Mouse (Mus musculus) myocyte (in vitro differentiated cells): ENCODE data around the gene Cyp4f13.

Experiments used
- CEBPB ChIP-seq: IDR thresholded peaks from 2 replicates; pipeline ENCODE4 v1.6.1; 2011; ENCODE audit warnings: mild to moderate bottlenecking, moderate library complexity; ENCODE audit not compliant: poor library complexity, insufficient read depth, severe bottlenecking
- MAX ChIP-seq: IDR thresholded peaks from one replicate; pipeline ENCODE4 v1.6.1; 2011; ENCODE audit warnings: low read depth, mild to moderate bottlenecking, control low read depth
- POLR2A ChIP-seq: IDR thresholded peaks from one replicate; pipeline ENCODE4 v1.6.1; 2011; ENCODE audit warnings: low read depth, mild to moderate bottlenecking, control low read depth, moderate library complexity; ENCODE audit not compliant: insufficient read length
- POLR2AphosphoS2 ChIP-seq: IDR thresholded peaks from one replicate; pipeline ENCODE4 v1.6.1; 2011; ENCODE audit warnings: low read depth, control low read depth; ENCODE audit not compliant: insufficient read length
- TCF12 ChIP-seq: IDR thresholded peaks from one replicate; pipeline ENCODE4 v1.6.1; 2011; ENCODE audit warnings: mild to moderate bottlenecking, control low read depth; ENCODE audit not compliant: poor library complexity, insufficient read depth, severe bottlenecking
- TCF3 ChIP-seq: IDR thresholded peaks from one replicate; pipeline ENCODE4 v1.6.1; 2011; ENCODE audit warnings: low read depth, control low read depth; ENCODE audit not compliant: insufficient read length
- USF1 ChIP-seq: IDR thresholded peaks from one replicate; pipeline ENCODE4 v1.6.1; 2011; ENCODE audit warnings: low read depth, mild to moderate bottlenecking, control low read depth, moderate library complexity

DNA sequence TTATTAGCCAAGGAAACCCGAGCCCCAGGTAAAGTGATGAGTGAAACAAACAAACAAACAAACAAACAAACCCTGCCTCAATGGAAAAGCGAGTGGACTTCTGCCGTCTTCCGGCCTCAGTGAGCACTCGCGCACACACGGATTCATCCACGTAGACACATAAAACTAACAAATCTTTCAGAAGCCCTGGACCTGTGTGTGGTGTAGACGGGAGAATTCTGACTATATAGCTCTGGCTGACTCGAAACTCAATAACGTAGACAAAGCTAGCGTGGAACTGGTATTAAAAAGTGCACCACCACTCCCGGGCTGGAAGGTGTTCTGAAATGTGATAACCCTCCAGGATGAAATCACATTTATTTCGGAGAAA is 18.0 kb upstream of the Cyp4f13 start:
- no peak for TF ChIP-seq TCF12
- TF ChIP-seq USF1: no peak
- no peak for TF ChIP-seq POLR2AphosphoS2
- TF ChIP-seq CEBPB: no peak
- TF ChIP-seq POLR2A: no peak
- TF ChIP-seq MAX: no peak
- no peak for TF ChIP-seq TCF3
